Mouse (Mus musculus) splenic B cell, adult 2 months (primary cell): ENCODE data around the gene Triobp.

Experiments used
- DNase-seq: peaks from one replicate; pipeline ENCODE4 v3.0.0-alpha.2; 2011; ENCODE audit warnings: low read depth, low spot score
- H3K27me3 ChIP-seq: 2 replicates; pipeline ENCODE4 v1.6.1; 2012; ENCODE audit warnings: mild to moderate bottlenecking, low read length, moderate library complexity, mixed read lengths; ENCODE audit not compliant: control insufficient read depth, poor library complexity, insufficient read depth, severe bottlenecking
- H3K36me3 ChIP-seq: 2 replicates; pipeline ENCODE4 v1.6.1; 2012; ENCODE audit warnings: mild to moderate bottlenecking, low read length, moderate library complexity, mixed read lengths; ENCODE audit not compliant: control insufficient read depth, poor library complexity, insufficient read depth, severe bottlenecking

Gene Triobp

DNA sequence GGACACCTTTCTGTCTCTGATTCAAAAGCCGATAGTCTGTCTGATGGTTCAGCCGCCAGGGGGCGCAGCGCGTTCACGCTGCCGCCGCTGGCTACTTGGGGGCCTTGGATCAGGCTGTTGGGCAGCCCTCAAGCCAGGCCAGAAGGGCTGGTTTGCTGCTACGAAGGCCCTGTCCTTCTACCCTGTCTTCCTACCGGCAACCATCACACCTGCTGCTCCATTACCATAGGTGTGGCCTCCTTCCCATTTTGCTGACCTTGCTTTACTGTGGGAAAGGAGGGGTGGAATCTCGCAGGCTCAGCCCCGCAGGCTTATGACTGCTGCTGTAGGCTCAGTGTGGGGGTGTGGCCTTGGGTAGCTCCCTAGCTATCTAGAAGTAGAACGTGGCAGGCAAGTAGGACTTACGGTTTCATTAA, 90.4 kb downstream of the Triobp start:
- DNase-seq: peak; percentile 81
- no peaks in the 10 kb centered on the region for H3K27me3 ChIP-seq
- no peaks in the 10 kb centered on the region for H3K36me3 ChIP-seq

DNA sequence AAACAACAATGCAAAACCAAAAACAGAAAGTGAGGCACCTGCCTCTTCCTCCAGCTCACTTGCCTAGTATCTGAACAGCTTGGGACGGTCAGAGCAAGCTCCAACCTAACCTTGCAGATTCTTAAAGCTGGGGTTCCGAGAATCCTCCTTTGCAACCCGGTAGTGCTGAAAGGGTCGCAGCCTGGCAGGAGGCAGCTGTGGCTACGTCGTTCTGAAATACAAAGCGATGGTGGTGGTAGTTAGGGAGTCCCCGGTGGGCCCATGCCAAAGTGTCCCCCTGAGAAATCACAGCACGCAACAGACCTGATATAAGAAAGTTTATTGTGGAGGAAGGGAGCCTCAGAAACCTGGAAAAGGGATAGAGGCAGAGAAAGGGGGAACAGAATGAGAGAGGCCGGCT, 90.8 kb downstream of the Triobp start:
- H3K36me3 ChIP-seq: no peaks in the 10 kb centered on the region

DNA sequence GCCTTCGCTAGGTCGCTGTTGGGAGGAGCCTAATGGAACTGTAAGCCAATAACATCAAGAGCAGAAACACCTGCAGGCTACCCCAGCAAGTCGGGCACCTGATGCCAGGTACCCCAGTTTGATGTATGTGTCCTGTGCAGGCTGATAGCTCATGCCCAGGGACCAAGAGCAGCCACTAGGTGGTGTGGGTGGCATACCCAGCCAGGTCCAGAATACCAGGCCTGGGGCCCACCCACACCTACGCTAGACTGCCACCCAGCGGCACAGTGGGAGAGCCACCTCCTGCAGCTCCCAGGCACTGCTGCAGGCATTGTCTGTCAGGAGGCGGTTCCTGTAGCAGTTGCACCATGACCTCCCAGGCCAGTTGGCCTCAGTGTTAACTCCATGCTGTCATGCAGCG, 91.3 kb downstream of the Triobp start:
- Histone ChIP-seq H3K36me3 (no peaks in the 10 kb centered on the region), H3K27me3 (no peaks in the 10 kb centered on the region)
- peak; percentile 96 for DNase-seq

More for the DNA sequence above, 90.8 kb downstream of the Triobp start:
- DNase-seq: no peak
- H3K27me3 ChIP-seq: no peaks in the 10 kb centered on the region

DNA sequence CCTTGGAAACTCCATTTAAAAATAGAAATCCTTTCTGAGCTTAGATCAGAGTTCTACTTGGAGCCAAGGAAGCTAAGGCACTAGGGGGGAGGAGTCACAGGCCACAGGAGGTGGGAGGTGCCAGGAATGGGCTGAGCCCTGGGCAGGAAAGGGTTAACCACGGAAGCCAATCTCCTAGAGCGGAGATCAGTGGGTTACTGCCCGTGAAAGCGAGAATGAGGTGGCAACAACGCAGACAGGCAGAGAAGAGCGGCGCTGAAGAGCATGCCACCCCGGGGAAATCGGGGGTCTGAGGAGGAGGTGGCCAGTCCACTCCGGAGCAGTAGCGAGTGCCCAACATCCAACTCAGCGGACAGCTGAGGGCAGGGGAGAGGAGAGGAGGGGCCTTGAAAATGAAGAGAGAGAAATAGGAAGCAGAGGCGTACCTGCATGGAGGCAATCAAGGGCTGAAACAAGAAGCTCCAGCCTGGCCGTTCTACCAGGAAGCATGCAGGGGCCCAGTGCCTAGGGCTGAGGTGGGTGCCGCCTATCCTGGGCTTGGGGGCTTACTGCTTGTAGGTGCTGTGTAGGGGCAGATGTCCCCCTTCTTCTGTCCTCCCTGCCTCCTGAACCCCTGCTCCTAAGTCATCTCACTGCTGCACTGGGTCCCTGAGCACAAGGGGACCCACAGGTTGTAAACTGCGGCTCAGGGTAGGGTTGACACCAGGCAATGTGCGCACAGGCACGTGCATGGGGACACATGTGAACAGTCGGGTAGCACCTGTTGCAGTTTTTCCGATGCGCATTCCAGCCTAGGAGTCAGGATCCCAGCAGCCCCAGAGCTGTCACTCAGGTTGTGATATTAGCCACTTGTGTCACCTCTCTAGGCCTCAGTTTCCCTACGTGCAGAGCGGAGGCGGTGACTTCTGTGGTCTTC, 93.2 kb downstream of the Triobp start:
- Histone ChIP-seq H3K36me3 (no peaks in the 10 kb centered on the region), H3K27me3 (no peaks in the 10 kb centered on the region)
- no peak for DNase-seq

DNA sequence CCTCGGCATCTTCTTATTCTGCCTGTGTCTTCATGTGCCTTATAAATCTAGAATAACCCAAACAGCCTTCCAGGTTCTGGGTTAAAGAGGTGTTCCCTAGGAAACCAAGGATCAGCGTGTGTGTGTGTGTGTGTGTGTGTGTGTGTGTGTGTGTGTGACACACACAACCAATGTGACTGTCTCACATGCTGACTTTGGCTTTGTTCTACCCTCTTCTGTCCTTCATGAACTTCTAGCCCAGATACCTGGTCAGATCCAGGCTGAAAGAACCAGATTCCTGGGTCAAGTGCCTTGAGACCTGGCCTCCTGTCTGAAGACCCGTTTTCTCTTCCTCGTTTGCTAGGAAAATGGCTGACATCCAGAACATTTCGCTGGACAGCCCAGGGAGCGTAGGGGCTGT, 94.1 kb downstream of the Triobp start, which contains the start of gene Galr3:
Galr3 (plus strand) TSS at position 301 of the 400 bp plus-strand sequence.
- no peaks in the 10 kb centered on the region for H3K27me3 ChIP-seq
- no peaks in the 10 kb centered on the region for H3K36me3 ChIP-seq
- DNase-seq: no peak

DNA sequence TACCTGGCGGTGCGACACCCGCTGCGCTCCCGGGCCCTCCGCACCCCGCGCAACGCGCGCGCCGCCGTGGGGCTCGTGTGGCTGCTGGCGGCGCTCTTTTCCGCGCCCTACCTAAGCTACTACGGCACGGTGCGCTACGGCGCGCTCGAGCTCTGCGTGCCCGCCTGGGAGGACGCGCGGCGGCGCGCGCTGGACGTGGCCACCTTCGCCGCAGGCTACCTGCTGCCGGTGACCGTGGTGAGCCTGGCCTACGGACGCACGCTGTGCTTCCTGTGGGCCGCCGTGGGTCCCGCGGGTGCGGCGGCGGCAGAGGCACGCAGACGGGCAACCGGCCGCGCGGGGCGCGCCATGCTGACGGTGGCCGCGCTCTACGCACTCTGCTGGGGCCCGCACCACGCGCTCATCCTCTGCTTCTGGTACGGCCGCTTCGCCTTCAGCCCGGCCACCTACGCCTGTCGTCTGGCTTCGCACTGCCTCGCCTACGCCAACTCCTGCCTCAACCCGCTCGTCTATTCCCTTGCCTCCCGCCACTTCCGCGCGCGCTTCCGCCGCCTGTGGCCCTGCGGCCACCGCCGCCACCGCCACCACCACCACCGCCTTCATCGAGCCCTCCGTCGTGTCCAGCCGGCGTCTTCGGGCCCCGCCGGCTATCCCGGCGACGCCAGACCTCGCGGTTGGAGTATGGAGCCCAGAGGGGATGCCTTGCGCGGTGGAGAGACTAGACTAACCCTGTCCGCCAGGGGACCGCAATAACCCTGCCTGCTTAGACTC, 95.4 kb downstream of the Triobp start:
- Histone ChIP-seq H3K36me3 (no peaks in the 10 kb centered on the region), H3K27me3 (no peaks in the 10 kb centered on the region)
- DNase-seq: no peak

DNA sequence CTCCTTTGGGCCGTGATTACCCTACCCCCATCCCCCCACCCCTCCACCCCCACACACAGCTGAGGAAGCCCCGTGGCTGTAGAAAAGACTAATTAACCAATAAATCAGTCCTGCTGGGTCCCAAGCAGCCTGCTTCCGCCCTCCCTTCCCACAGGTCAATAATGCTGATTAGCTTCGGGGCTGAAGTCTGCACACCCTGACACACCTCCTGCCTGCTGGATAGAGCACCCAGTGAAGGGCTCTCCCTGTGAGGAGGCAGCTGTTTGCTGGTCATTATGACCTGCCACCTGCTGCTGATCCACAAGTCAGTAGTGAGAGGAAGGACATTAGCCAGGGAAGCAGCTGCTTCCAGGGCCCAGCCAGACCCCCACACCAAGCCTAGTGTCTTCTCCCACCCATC, 97.3 kb downstream of the Triobp start:
- Histone ChIP-seq H3K27me3 (no peaks in the 10 kb centered on the region), H3K36me3 (no peaks in the 10 kb centered on the region)
- DNase-seq: no peak

DNA sequence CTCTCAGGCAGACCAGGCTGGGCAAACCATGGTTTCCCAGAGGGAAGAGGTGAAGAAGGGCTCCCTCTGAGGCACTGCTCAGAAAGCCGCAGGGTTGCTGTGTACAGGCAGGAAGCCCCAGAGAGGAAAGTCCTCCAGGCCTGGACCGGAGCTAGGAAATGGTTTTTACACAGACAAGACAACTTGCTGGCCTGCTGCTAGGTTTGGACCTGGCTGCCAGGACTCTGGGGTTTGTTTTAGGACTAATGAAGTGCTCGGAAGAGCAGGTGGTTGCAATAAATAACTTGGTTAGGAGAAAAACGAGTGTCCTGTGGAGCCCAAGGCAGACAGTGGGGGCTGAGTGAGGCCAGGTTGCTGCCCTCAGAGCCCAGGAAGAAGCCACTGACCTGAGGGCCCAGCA, 100.7 kb downstream of the Triobp start:
- Histone ChIP-seq H3K27me3 (no peaks in the 10 kb centered on the region), H3K36me3 (no peaks in the 10 kb centered on the region)
- no peak for DNase-seq

DNA sequence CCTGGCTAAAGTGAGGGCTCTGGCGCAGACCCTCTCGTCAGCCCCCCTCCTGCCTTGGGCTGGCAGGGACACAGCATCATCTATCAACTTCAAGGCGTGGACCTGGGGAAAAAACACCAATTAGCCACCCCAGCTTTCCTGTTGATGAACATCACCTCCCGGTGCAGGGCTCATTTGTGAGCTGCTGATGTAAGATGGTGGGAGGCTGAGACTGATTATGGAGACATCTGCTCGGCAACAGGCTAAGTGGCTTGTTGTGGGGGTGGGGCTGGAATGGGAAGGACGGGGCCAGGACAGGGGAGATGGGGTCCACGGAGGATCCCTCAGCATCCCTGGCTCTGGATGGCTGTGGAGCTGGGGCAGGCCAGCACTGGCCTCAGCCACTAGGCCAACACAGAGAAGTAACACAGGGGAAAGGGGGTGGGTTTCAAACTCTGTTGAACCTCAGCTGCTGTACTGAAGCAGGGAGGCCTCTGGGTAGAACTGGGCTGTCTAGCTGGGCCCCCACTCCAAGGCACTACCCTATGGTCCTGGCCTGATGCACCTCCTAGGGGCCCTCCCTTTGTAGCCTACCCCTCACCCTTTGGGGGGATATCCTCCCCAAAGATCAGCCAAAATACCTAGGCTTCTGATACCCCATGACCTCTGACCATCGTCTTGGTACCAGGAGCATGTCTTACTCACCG, 102.8 kb downstream of the Triobp start:
- no peaks in the 10 kb centered on the region for H3K27me3 ChIP-seq
- DNase-seq: no peak
- H3K36me3 ChIP-seq: peaks cover 3% of the 10 kb centered on the region; the same call in 1 of the 2 replicates

DNA sequence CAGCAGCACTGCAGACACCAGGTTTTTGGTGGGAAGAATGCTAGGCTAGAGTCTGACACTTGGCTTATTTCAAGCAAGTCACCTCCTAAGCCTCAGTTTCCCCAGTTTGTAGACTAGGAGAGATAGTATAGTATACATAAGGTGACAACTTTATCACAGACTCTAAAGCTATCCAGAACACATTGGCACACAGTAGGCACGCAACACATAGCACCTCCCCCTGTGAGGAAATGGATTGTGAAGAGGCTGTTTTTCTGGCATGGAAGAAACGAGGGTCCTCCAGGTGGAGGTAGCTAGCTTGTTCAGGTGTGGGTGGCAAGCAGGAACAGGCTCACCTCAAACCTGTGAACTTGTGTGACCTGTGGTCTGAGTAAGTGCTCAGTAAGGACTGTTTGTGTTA, 103.4 kb downstream of the Triobp start:
- Histone ChIP-seq H3K27me3 (no peaks in the 10 kb centered on the region), H3K36me3 (peaks cover 8% of the 10 kb centered on the region)
- DNase-seq: no peak

DNA sequence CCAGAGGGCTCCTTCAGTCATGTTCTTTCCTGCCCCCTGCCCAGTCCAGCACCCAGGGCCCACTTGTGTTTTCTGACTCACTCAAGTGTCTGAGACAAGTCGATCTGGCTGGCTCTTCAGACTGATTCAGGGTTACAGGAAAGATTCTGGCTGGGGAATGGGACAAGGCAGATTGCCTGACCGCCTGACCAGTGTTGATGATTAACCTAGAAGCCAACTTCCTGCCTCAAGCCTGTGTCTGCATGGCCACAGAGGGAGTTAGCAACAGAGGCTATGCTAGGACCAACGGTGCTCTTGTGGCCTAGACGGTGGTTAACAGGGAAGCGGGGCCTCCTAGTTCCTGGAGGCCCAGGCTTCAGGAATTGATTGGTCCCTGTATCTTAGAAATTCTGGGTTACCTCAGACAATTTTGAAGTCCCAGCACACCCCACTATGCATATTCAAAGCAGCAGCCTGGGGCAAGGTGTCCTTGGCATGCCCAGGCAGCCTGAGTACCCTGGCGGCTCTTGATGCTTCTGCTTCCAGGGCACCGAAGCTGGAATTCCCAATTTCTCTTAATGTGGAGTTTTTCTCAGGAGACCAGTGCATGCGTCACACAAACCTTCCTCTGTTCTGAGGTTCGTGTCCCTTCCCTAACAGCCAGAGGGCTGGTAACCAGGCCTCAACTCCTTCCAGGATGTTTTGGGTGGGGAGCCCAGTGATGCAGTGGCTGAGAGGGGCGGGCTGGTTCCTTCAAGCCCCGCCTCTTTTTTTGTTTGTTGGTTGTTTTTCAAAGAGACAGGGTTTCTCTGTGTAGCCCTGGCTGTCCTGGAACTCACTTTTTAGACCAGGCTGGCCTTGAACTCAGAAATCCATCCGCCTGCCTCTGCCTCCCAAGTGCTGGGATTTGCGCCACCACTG, 104.2 kb downstream of the Triobp start:
- H3K36me3 ChIP-seq: peaks cover 12% of the 10 kb centered on the region
- DNase-seq: no peak
- no peaks in the 10 kb centered on the region for H3K27me3 ChIP-seq

DNA sequence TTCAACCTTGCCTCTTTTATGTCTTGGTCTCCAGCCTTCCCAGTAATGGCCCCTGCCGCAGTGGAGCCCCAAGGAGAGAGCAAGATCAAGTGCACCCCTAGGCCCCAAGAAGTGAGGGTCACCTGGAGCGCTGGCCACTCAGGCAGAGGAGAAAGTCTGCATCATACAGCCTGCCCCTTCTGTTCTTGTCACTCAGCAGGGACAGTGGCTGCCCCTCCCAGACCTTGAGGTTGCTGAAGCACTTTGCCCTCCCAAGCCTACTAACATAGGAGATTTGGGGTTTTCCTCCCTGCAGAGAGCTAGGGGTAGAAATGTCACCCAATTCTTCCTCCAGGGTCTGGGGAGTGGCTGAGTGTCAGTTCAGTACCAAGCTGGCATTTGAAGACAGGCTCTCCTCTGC, 104.8 kb downstream of the Triobp start:
- Histone ChIP-seq H3K27me3 (no peaks in the 10 kb centered on the region), H3K36me3 (peaks cover 12% of the 10 kb centered on the region)
- no peak for DNase-seq
